8 mouse cellular contexts compared by ENCODE assay signal in the genomic region with DNA sequence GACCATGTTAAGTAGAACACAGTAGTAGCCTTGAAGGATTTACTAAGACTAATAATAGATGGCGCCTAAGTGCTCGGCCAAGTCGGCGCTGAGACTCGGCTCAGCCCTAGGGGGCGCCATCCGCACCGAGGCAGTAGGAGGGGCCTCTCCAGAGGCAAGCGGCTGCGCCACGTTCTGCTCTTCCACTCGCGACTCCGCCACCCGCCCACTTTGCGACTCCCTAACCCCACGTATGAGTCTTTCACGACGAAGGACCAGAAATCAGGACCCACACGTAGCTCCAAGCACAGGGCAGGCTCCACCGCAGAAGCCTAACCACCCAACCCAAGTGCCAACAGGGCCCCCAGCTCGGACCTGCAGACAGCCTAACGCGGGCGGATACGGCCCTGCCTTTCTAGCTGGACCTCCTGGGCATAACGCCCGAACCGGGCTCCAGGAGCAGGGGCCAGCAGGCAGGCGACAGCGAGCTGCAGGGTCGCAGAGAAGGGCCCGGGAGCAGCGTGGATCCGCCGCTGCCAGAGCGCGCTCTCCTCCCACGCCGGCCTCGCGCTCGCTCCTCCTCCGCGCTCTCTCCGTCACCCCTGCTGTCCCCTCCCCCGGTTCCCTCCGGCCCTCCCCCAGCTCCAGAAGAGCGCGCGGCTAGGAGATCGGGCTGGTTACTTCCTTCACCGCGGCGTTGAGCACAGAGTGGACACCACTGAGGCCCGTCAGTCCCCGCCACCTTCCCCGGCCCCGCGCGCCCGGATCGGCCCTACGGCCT. TPM values are rescaled to one million over a fixed set of nuclear protein-coding genes. Genes with fewer than 3 reads are reported as not detected.
DNase-seq lines count a peak whose midpoint lies in the region; ATAC-seq lines count a peak whose summit lies in the region.

Gene Ets2, plus strand, starts transcription at position 274 of the 760 bp plus-strand sequence.

- intact Hi-C loops in gastrocnemius, postnatal 14 days (cut with DNase I; ENCODE audit: low total_unique reads) = no loop called here
- intact Hi-C loops in left cerebral cortex, postnatal 10 days (cut with DNase I) = loop anchor here (5.0 kb wide), 2 partner anchors 55 to 245 kb away; no protein-coding TSS in a partner anchor

- peak; percentile 87 for ATAC-seq in inflammation-experienced regulatory T-cells, adult 6 months
- ATAC-seq in megakaryocyte-erythroid progenitor cell, adult 5-6 weeks (replicated peaks; ENCODE audit: low FRiP score, low TSS enrichment, poor library complexity, severe bottlenecking) = peak; percentile 89

- DNase-seq in adipocyte (ENCODE audit: low spot score) = peak; percentile 92
- peak; percentile 93 for DNase-seq in embryo, embryonic 10 days (ENCODE audit: low spot score)
- peak; percentile 93 for DNase-seq in gastrocnemius, postnatal 14 days
- peak; percentile 86 to 94 for DNase-seq in left cerebral cortex, postnatal 10 days (ENCODE audit: extremely low spot score in 1 of 2, low spot score in 2 of 2)
- DNase-seq in right cerebral cortex, postnatal 25 days = peak; percentile 89
- DNase-seq in urinary bladder, postnatal 4 days (ENCODE audit: low spot score in 2 of 2) = peak; percentile 87 to 92

RNA-seq across cellular contexts. Expression of gene Ets2, which starts in this region (rescaled TPM):
- 10 to 100 TPM; 46.1 to 52.9 TPM for total RNA-seq in gastrocnemius, postnatal 14 days (2021)
- polyA plus RNA-seq in inflammation-experienced regulatory T-cells, adult 6 months (2017; shearing (Covaris generic)) = 1 to 10 TPM; 2.4 to 4.0 (median 2.7) TPM
- 10 to 100 TPM; 45.4 to 49.2 TPM for total RNA-seq in left cerebral cortex, postnatal 10 days (2021)
- 9.0 and 9.3 TPM in 2 replicates for total RNA-seq in megakaryocyte-erythroid progenitor cell, adult 5-6 weeks (2014; fragmentation: Nextera tagmentation)
- 6.4 and 7.8 TPM in 2 replicates for total RNA-seq in megakaryocyte-erythroid progenitor cell, adult 5-6 weeks (2017)

Comparison
In these comparisons a context has a peak if more than half of its experiments do, and no peak if none do; other contexts are left out.
1. Peak in every context shown above with its lines: DNase-seq and ATAC-seq.
2. RNA of gene Ets2 (total RNA-seq): 46.1 to 52.9 TPM in gastrocnemius, postnatal 14 days and 45.4 to 49.2 TPM in left cerebral cortex, postnatal 10 days; 6.4 to 9.3 TPM in megakaryocyte-erythroid progenitor cell, adult 5-6 weeks; every median in the first group is over 4 times any median in the second.